Mouse (Mus musculus) liver, adult 2 months (tissue): ENCODE data around the gene Fam208a. TPM values are rescaled to one million over a fixed set of nuclear protein-coding genes. Genes with fewer than 3 reads are reported as not detected.

Experiments used
- DNase-seq: peaks from one replicate; pipeline ENCODE4 v3.0.0-alpha.2; 2011; ENCODE audit warnings: low read depth, low spot score; ENCODE audit errors: extremely low read depth
- H3K27ac ChIP-seq: fragments of 200-500 bp; replicated peaks from 2 replicates; pipeline ENCODE4 v1.5.1; 2012; ENCODE audit warnings: low read depth, mild to moderate bottlenecking, control low read depth, inconsistent platforms, low read length; ENCODE audit not compliant: insufficient read depth
- H3K27me3 ChIP-seq: fragments of 200-500 bp; 2 replicates; pipeline ENCODE4 v1.6.1; 2012; ENCODE audit warnings: mild to moderate bottlenecking, moderate library complexity, low read length, inconsistent platforms; ENCODE audit not compliant: control insufficient read depth, insufficient read depth
- H3K36me3 ChIP-seq: fragments of 200-500 bp; 2 replicates; pipeline ENCODE4 v1.6.1; 2012; ENCODE audit warnings: low read length, inconsistent platforms; ENCODE audit not compliant: control insufficient read depth, insufficient read depth
- H3K4me1 ChIP-seq: fragments of 200-500 bp; 2 replicates; pipeline ENCODE4 v1.6.1; 2011; ENCODE audit warnings: low read length; ENCODE audit not compliant: control insufficient read depth, insufficient read depth
- H3K4me3 ChIP-seq: fragments of 200-500 bp; 2 replicates; pipeline ENCODE4 v1.5.1; 2011; ENCODE audit warnings: low read depth, mild to moderate bottlenecking, control low read depth, low read length, moderate library complexity; ENCODE audit not compliant: insufficient read depth
- H3K79me2 ChIP-seq: fragments of 200-500 bp; 2 replicates; pipeline ENCODE4 v1.6.1; 2012; ENCODE audit warnings: inconsistent platforms, mild to moderate bottlenecking, low read length, moderate library complexity; ENCODE audit not compliant: control insufficient read depth, insufficient read depth
- H3K9ac ChIP-seq: fragments of 200-500 bp; 2 replicates; pipeline ENCODE4 v1.6.1; 2012; ENCODE audit warnings: low read depth, mild to moderate bottlenecking, control low read depth, inconsistent platforms, low read length
- CTCF ChIP-seq: fragments of 200-500 bp; IDR thresholded peaks from 2 replicates; pipeline ENCODE4 v1.5.1; 2011; ENCODE audit warnings: low read depth, low read length, control low read depth
- POLR2A ChIP-seq: fragments of 200-500 bp; IDR thresholded peaks from 2 replicates; pipeline ENCODE4 v1.6.1; 2011; ENCODE audit warnings: low read length, control low read depth; ENCODE audit not compliant: insufficient read depth; ENCODE audit errors: extremely low read depth
- WGBS: fragments of 180-500 bp; shearing (Covaris S2); methylation state at CpG from one replicate; pipeline ENCODE4 v1.1.7; 2018; 5-methylcytosine and 5-hydroxymethylcytosine counted together
- polyA plus RNA-seq: library from polyadenylated mRNA; depleted of rRNA; stranded (reverse); fragments of >200 nt; gene quantifications from 2 replicates; pipeline ENCODE4 v1.2.3, GENCODE M21; 2012
- total RNA-seq: library from RNA; depleted of rRNA; stranded (reverse); fragments of >200 nt; gene quantifications from 2 replicates; pipeline ENCODE4 v1.2.3, GENCODE M21; 2014

Fam208a gene
- total and polyA plus RNA-seq, 2 experiments: 3.1 to 43.1 TPM

GRCm38 (mm10) chr14:27420816-27421215 is 7.8 kb upstream of the Fam208a start:
- WGBS: 78% methylated on average over 3 of the region's 3 CpGs
- DNase-seq: no peak
- Histone ChIP-seq H3K36me3 (no peaks in the 10 kb centered on the region), H3K4me1 (no peaks in the 10 kb centered on the region), H3K9ac (no peak overlapping the region), H3K27me3 (no peaks in the 10 kb centered on the region), H3K4me3 (no peak overlapping the region), H3K79me2 (no peaks in the 10 kb centered on the region), H3K27ac (no peak overlapping the region)
- TF ChIP-seq POLR2A (no peak), CTCF (no peak)

DNA sequence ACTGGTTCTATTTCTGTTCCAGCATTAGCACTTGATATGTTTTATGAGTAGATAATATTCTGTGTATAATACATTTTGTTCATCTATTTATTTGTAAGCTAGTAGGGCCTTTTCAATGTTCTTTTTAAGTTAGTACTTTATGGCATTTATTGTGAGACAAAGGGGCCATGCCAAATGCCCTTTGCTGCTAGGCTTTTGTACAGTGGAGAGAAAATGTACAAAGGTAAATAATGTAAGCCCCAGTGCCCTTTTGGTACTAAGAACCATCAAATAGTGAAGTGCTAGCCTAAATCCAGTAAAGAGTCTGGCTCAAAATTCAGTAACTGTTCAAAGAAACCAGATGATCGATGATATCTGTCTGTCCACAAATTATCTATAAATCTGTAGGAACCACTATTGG is 6.3 kb upstream of the Fam208a start:
- no peak overlapping the region for H3K9ac ChIP-seq

DNA sequence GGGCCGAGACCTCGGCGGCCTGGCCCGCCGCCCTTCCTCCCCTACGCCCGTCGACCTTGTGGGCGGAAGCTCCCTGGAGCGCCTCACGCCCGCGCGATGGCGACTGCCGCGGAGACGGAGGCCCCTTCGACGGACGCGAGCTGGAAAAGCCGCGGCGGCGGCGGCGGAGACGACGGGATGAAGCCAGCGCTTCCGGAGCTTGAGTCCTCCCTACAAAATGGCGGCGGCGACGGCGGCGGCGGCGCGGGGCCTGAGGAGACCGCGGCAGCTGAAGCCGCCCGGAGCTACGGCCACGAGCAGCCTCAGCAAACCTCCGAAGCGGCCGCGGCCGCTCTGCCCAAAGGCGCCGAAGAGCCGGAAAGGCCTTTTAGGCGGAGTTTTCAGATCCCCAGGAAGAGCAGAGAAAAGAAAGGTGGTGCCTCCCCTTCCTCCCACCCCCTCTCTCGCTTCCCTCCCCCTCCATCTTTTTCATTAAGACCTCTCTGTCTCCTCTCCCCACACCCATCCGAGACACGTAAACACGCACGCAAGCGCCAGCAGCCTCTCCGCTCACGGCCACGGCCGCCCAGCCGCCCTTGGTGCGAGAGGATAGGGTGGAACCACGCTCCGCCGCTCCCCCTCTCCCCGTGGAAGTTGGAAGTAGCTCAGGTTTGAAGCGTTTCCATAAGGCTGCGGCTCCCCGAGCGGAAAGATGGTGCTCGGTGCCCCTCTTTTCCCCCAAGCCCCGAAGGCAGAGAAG is 508 bp downstream of the Fam208a start:
- WGBS: under 1% methylated on average over 77 of the region's 78 CpGs
- Histone ChIP-seq H3K27me3 (no peaks in the 10 kb centered on the region), H3K36me3 (peaks cover 3% of the 10 kb centered on the region; the same call in 1 of the 2 replicates), H3K9ac (peak overlapping the region; percentile 91), H3K27ac (peak overlapping the region; percentile 95), H3K79me2 (no peaks in the 10 kb centered on the region; the same call in 1 of the 2 replicates), H3K4me1 (peaks cover 9% of the 10 kb centered on the region; the same call in 1 of the 2 replicates), H3K4me3 (peak overlapping the region; percentile 64)
- DNase-seq: peak; percentile 76
- TF ChIP-seq POLR2A (0 out of 2 replicates have a peak, but pooled peaks have one; percentile 34), CTCF (no peak)

More for the DNA sequence above, 6.3 kb upstream of the Fam208a start:
- Histone ChIP-seq H3K79me2 (no peaks in the 10 kb centered on the region), H3K4me1 (peaks cover 4% of the 10 kb centered on the region; the same call in 1 of the 2 replicates), H3K27ac (no peak overlapping the region), H3K36me3 (no peaks in the 10 kb centered on the region), H3K4me3 (no peak overlapping the region), H3K27me3 (no peaks in the 10 kb centered on the region)
- TF ChIP-seq POLR2A: no peak
- no peak for TF ChIP-seq CTCF
- DNase-seq: peak; percentile 57
- 24% methylated on average over 1 of the region's 1 CpGs for WGBS

DNA sequence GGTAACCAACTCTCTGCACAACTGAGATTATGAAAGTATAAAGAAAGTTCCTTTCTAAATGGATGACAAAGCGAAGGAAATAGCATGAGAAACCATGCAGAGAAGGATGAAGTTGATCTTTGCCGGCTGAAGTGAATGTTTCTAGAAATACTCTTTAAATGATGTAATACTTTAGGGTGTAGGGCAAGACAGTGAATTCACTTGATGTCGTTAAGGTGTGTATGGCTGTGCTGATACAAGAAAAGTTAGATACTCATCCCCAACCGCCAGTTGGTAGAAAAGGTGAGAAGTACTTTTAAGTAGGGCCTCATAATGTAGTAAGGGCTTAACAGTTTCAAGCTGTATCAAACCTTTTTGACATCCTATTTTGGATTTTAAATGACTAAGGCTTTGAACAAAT is 1.6 kb downstream of the Fam208a start:
- Histone ChIP-seq H3K4me3 (no peak overlapping the region), H3K27ac (no peak overlapping the region), H3K36me3 (peaks cover 3% of the 10 kb centered on the region; the same call in 1 of the 2 replicates), H3K4me1 (peaks cover 9% of the 10 kb centered on the region; the same call in 1 of the 2 replicates), H3K27me3 (no peaks in the 10 kb centered on the region), H3K9ac (no peak overlapping the region), H3K79me2 (no peaks in the 10 kb centered on the region; the same call in 1 of the 2 replicates)
- WGBS: 83% methylated on average over 4 of the region's 4 CpGs
- no peak for TF ChIP-seq CTCF
- TF ChIP-seq POLR2A: no peak
- DNase-seq: no peak

DNA sequence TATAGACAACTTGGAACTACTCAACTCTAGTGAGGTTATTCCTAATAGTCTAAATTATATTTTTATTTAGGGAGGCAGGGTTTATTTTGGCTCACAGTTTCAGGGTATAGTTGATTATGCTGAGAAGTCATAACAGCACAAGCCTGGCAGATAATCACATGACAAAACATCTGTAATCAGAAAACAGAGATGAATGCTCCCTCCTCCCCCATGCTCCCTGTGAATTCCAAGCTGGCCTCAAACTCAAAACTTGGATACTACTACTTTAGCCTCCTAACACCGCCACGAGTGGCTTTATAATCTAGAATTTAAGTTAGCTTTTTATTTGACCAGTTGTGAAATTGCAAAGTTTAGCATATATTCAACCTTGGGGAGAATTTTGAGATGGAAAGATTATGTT is 3.4 kb downstream of the Fam208a start:
- Histone ChIP-seq H3K36me3 (peaks cover 6% of the 10 kb centered on the region), H3K79me2 (peaks cover 3% of the 10 kb centered on the region; the same call in 1 of the 2 replicates), H3K27ac (no peak overlapping the region), H3K27me3 (no peaks in the 10 kb centered on the region), H3K4me1 (peaks cover 12% of the 10 kb centered on the region; the same call in 1 of the 2 replicates), H3K9ac (no peak overlapping the region), H3K4me3 (no peak overlapping the region)
- no peak for DNase-seq
- WGBS: 97% methylated on average over 2 of the region's 2 CpGs
- TF ChIP-seq CTCF (no peak), POLR2A (no peak)

- TF ChIP-seq CTCF: no peak
- no peak for TF ChIP-seq POLR2A
- WGBS: 98% methylated on average over 1 of the region's 1 CpGs
- Histone ChIP-seq H3K36me3 (peaks cover 17% of the 10 kb centered on the region), H3K4me1 (peaks cover 5% of the 10 kb centered on the region; the same call in 1 of the 2 replicates), H3K27ac (peak overlapping the region; percentile 55), H3K27me3 (no peaks in the 10 kb centered on the region), H3K79me2 (peaks cover 3% of the 10 kb centered on the region; the same call in 1 of the 2 replicates), H3K9ac (no peak overlapping the region), H3K4me3 (no peak overlapping the region)
- DNase-seq: no peak
These were observed 7.5 kb downstream of the Fam208a start for GRCm38 (mm10) chr14:27436116-27436515.
